9 mouse cellular contexts compared by ENCODE assay signal in the genomic region with DNA sequence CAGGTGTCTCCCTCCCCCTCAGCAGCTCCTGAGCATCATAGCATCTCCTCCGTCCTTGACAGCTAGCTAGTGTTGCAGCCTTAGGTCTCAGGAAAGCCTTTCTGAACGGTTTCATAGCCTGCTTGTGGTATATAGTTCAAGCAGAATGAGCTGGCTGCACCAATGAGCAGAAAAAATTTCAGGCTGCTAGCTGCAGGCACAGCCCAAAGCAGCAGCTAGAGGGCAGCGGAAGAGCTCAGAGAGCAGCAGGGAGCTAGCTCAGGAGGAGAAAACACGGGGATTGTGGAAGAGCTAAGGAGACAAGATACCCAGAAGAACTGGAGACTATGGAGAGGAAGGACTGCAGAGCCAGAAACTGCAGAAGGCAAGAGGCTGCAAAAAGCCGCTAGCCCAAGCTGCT. TPM values are rescaled to one million over a fixed set of nuclear protein-coding genes. Genes with fewer than 3 reads are reported as not detected.
A peak's percentile ranks its signal among the peaks of the same experiment; 100 is the strongest.
DNase-seq lines count a peak whose midpoint lies in the region; ATAC-seq and TF ChIP-seq lines count a peak whose summit lies in the region.
"Had no signal": no experiment of that assay in that cellular context is flagged by ENCODE, and none has a peak within 500 bp of the region (broad histone marks: within the 10 kb centered on the region; RNA-seq: fewer than 3 reads in every experiment).

No protein-coding gene starts in this region.

- no peak overlapping the region for H3K4me3 ChIP-seq in hindbrain, embryonic 14.5 days (replicated peaks; ENCODE audit: low read length)
- no peak overlapping the region for H3K4me3 ChIP-seq in thymus, adult 2 months (ENCODE audit: control insufficient read depth, insufficient read depth, low read length)
- H3K4me3 ChIP-seq: liver, embryonic 13.5 days had no signal

- no peak overlapping the region for H3K27ac ChIP-seq in hindbrain, embryonic 14.5 days
- no peak overlapping the region for H3K27ac ChIP-seq in thymus, adult 2 months (ENCODE audit: control insufficient read depth, insufficient read depth, low read length)
- H3K27ac ChIP-seq: liver, embryonic 13.5 days had no signal

- no peak overlapping the region for H3K4me2 ChIP-seq in hindbrain, embryonic 14.5 days (replicated peaks)
- H3K4me2 ChIP-seq: liver, embryonic 13.5 days had no signal

- TF ChIP-seq POLR2A in thymus, adult 2 months (IDR thresholded peaks at IDR 0.05; ENCODE audit: control insufficient read depth, extremely low read depth, insufficient read depth, low read length, poor library complexity), result no peak

- 0 out of 2 replicates have a peak overlapping the region, but pooled peaks have one; percentile 2 for H3K9ac ChIP-seq in hindbrain, embryonic 14.5 days
- H3K9ac ChIP-seq: liver, embryonic 13.5 days had no signal

- no peaks in the 10 kb centered on the region for H3K9me3 ChIP-seq in hindbrain, embryonic 14.5 days (ENCODE audit: control insufficient read depth, low read length)
- H3K9me3 ChIP-seq: liver, embryonic 13.5 days had no signal

- H3K36me3 ChIP-seq in hindbrain, embryonic 14.5 days (replicated peaks; ENCODE audit: control insufficient read depth, insufficient read depth), result no peaks in the 10 kb centered on the region
- no peaks in the 10 kb centered on the region for H3K36me3 ChIP-seq in thymus, adult 2 months (ENCODE audit: control insufficient read depth, insufficient read depth, low read length)
- H3K36me3 ChIP-seq: liver, embryonic 13.5 days had no signal

- no peaks in the 10 kb centered on the region for H3K4me1 ChIP-seq in hindbrain, embryonic 14.5 days (replicated peaks; ENCODE audit: control insufficient read depth, insufficient read depth, low read length)
- H3K4me1 ChIP-seq in thymus, adult 2 months (replicated peaks; ENCODE audit: control insufficient read depth, insufficient read depth, low read length), result no peaks in the 10 kb centered on the region
- H3K4me1 ChIP-seq: liver, embryonic 13.5 days had no signal

- ATAC-seq in hindbrain, embryonic 14.5 days (ENCODE audit: low FRiP score), result peak; percentile 72; the same call in 1 of the 2 replicates
- no peak for ATAC-seq in activated CD4-positive, CD25-positive, alpha-beta regulatory T cell, adult 4 months

- H3K27me3 ChIP-seq in hindbrain, embryonic 14.5 days (ENCODE audit: control insufficient read depth, insufficient read depth, low read length), result no peaks in the 10 kb centered on the region
- no peaks in the 10 kb centered on the region for H3K27me3 ChIP-seq in thymus, adult 2 months (ENCODE audit: control insufficient read depth, insufficient read depth, low read length)
- H3K27me3 ChIP-seq: liver, embryonic 13.5 days had no signal

- WGBS in hindbrain, embryonic 14.5 days, result 25% methylated on average over 5 of the region's 5 CpGs
- WGBS in thymus, adult 2 months, result 38% methylated on average over 5 of the region's 5 CpGs

- DNase-seq in heart, postnatal 4 days, result peak; percentile 27
- no peak for DNase-seq in heart, adult 11 months
- peak; percentile 31 for DNase-seq in ES-CJ7 (ENCODE audit: low read depth, low spot score)
- peak; percentile 21 for DNase-seq in cerebellum, adult 11-12 months
- DNase-seq in hindbrain, embryonic 14.5 days (ENCODE audit: low spot score), result peak; percentile 78
- peak; percentile 16 to 24 for DNase-seq in lung, postnatal 4 days
- DNase-seq in thymus, adult 2 months, result peak; percentile 32
- DNase-seq: liver, embryonic 13.5 days had no signal

- TF ChIP-seq CTCF in thymus, adult 2 months (IDR thresholded peaks at IDR 0.05; ENCODE audit: borderline replicate concordance, control insufficient read depth, extremely low read depth, insufficient read depth, low read length, poor library complexity), result peak; percentile 47; the same call in 1 of the 2 replicates

RNA-seq across cellular contexts. Expression of gene Btbd7, which starts 7.5 kb away (rescaled TPM):
- total RNA-seq in heart, postnatal 4 days (2021), result 10 to 100 TPM; 34.6 to 35.0 TPM
- 14.6 and 14.9 TPM in 2 replicates for polyA plus RNA-seq in hindbrain, embryonic 14.5 days (2014; fragmentation: Nextera tagmentation; extraction: Ambion mirVana)
- polyA plus RNA-seq in thymus, adult 2 months (2012; rRNA removed), result 22.1 and 23.8 TPM in 2 replicates
- polyA plus RNA-seq in activated CD4-positive, CD25-positive, alpha-beta regulatory T cell, adult 4 months (2017; shearing (Covaris generic)), result 1 to 10 TPM; 8.6 to 8.7 TPM

RNA-seq across cellular contexts. Expression of gene Cox8c, which starts 13.4 kb away (rescaled TPM):
- not detected for total RNA-seq in heart, postnatal 4 days (2021)
- not detected in 2 replicates for polyA plus RNA-seq in hindbrain, embryonic 14.5 days (2014; fragmentation: Nextera tagmentation; extraction: Ambion mirVana)
- polyA plus RNA-seq in thymus, adult 2 months (2012; rRNA removed), result not detected in 2 replicates
- polyA plus RNA-seq in activated CD4-positive, CD25-positive, alpha-beta regulatory T cell, adult 4 months (2017; shearing (Covaris generic)), result not detected
- polyA plus RNA-seq: liver, embryonic 13.5 days had no signal
